Mouse (Mus musculus): ENCODE results near the gene Orc5.
A peak's percentile ranks its signal among the peaks of the same experiment; 100 is the strongest.

Orc5 gene

DNA sequence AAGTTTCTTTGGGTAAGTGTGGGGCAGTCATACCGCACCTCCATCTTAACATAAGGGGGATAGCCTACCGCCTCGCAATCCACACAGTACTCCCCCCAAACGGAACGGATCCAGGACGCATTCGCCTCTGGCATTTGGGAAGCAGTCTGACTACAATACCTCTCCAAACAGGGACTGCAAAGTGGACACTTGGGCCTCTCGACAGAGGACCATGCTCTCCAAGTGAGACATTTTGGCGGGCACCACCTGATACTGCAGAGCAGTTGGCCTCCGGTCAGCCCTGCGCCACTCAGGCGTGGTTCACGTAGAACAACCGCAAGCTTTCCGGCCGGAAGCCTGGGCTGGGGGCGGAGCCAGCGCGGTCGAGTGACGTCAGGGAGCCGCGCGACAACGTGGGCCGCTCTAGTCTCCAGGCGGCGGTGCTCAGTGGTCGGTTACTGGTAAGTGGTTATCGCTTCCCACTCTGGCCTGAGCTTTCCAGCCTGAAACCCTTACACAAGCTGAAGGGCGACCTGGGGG is at the start of gene Orc5:
Orc5 (minus strand) TSS at position 397 of the 519 bp plus-strand sequence.
- peak; percentile 86 to 88 for DNase-seq (ENCODE audit: low spot score in 2 of 2)

DNA sequence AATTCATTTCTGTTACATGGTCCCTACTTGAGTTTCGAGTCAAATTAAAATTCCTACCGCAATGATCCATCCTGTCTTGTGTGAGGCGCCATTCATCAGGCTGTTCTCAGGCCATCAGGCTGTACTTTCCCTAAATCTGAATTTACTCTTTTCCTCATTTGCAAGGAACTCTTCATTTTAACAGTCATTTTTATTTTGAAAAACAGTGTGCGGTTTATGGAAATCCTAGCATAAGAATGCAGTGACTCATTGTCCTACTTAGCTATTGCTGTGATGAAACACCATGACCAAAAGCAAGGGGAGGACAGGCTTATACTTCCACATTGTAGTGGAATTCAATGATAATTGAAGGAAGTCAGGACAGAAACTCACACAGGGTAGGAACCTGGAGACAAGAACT is 46.8 kb upstream of the Orc5 start:
- no peak for DNase-seq (ENCODE audit: low spot score in 2 of 2)

GRCm38 (mm10) chr5:22589370-22589966 is 39.2 kb upstream of the Orc5 start:
- DNase-seq (ENCODE audit: low spot score in 2 of 2) = no peak

- DNase-seq (ENCODE audit: low spot score in 2 of 2) = no peak
These were observed 37.3 kb upstream of the Orc5 start for GRCm38 (mm10) chr5:22587492-22587891.

DNA sequence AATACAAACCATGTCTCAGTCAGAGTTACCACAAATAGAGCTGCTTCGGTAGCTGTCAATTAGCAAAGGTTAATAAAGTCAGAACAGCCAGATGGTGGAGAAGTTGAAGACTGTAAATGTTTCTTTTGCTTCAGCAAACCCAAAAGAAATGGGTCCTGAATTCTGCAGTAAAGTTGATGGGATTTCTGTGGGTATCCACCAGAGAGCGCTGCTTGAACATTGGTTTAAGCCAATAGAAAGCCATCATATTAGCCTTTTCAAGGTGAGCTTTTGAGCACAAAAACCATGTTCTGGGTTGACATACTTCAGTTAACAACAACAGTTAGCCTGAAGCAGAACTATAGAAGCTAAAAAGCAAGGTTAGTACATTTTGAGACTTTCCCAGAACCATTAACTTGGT is 34.3 kb upstream of the Orc5 start:
- DNase-seq (ENCODE audit: low spot score in 2 of 2) = no peak

GRCm38 (mm10) chr5:22578011-22578410 is 27.8 kb upstream of the Orc5 start:
- no peak for DNase-seq (ENCODE audit: low spot score in 2 of 2)

GRCm38 (mm10) chr5:22574751-22575150 is 24.5 kb upstream of the Orc5 start:
- DNase-seq (ENCODE audit: low spot score in 2 of 2) = no peak

GRCm38 (mm10) chr5:22574161-22574560 is 23.9 kb upstream of the Orc5 start:
- no peak for DNase-seq (ENCODE audit: low spot score in 2 of 2)

GRCm38 (mm10) chr5:22573696-22574095 is 23.5 kb upstream of the Orc5 start:
- DNase-seq (ENCODE audit: low spot score in 2 of 2) = no peak

DNA sequence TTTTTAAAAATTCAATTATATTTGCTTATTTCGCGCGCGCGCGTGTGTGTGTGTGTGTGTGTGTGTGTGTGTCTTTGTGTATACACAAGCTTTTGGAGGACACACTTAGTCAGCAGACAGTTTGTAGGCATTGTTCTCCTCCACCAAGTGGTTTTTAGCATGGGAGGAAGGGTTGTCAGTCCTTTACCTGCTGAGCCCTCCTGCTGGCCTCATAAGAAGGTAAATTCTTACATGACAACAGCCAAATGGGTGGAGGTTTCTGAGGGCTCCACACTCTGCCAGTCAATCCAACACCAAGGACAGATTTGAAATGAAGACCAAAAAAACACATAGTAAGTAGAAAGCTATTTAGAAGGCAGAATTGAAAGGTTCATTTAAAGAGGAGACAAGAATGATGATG is 22.7 kb upstream of the Orc5 start:
- no peak for DNase-seq (ENCODE audit: low spot score in 2 of 2)

GRCm38 (mm10) chr5:22572456-22572855 is 22.2 kb upstream of the Orc5 start:
- no peak for DNase-seq (ENCODE audit: low spot score in 2 of 2)

DNA sequence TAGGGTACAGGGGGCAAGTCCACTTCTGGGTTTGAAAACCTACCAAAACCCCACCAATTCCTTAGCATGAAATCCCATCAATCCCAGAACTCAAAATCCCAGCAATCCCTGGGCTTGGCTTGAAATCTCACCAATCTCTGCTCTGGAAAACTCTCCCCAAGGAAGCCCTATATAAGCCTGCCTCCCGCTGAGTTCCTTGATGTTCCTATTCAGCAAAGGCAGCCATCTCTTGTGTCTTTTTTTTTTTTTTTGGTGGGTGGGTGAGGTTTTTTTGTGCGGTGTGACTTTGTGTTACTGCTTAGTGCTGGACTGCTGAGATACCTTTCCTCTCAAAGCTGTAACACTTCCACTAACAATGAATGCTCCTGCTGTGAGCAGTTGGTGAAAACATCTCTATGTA is 15.5 kb upstream of the Orc5 start:
- DNase-seq (ENCODE audit: low spot score in 2 of 2) = no peak

DNA sequence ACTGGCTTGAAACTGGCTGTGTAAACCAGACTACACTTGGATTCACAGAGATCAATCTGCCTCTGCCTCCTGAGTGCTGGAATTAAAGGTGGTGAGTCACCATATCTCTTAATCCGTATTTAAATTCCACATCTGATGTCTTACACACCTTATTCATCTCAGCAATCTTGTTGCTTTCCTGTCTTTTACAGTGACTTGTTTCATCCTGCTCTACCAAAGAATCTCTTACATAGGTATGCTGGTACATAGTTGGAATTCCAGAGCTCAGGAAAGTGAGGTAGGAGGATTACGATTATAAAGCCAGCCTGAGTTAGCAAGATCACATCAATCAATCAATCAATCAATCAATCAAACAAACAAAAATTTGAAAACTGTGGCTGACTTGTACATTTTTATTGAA is 9.6 kb upstream of the Orc5 start:
- DNase-seq (ENCODE audit: low spot score in 2 of 2) = no peak

DNA sequence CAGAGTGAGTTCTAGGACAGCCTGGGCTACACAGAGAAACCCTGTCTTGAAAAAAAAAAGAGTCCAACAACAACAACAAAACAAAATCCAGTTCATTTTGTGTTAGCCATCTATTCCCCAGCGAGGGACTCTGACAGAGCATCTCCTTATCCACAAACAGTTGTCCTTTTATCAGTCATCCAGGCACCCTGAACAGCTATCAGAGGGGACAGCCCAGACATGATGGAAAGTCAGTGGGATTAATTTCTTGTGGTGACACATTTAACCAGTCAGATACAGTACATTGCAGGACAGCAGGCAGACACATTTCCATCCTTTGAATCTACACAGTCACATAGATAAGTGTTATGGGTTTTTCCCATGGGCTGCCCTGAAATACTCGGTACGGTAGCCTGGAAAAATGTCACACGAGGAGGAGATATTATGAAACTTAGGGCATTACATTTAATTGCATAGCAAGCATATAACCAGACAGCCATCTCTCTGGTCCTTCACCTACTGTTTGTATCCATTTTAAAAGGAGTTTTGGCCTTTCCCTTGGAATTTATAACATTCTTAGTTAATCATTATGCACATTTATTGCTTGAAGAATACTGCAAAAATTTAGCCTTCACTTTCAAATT is 7.4 kb upstream of the Orc5 start:
- no peak for DNase-seq (ENCODE audit: low spot score in 2 of 2)

- DNase-seq (ENCODE audit: low spot score in 2 of 2) = no peak
These were observed 6.5 kb upstream of the Orc5 start for GRCm38 (mm10) chr5:22556713-22557112.

DNA sequence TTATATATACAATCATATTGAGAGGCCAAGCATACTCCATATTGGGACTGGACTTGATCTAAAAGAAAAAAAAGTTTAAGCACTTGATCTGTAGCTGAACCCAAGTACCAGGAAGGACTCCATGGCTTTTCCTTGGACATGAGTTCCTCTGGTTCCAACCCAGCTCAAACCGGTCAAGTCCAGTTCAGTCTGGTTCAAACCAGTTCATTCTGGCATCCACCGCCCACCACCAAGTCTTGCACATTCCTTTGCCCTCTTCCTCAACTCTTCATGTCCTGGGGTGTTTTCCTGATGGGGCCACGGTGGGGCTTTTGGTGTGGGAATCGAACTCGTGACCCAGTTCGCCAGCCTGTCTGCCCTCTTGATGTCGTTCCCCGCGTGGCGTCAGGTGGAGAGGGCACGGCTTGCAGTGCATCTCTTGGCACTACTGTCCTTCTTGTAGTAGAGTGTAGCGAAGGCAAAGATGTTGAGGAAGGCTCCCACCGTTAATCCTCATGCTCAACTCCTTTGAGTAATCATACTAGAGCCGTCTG is 2.1 kb upstream of the Orc5 start:
- no peak for DNase-seq (ENCODE audit: low spot score in 2 of 2)

- DNase-seq (ENCODE audit: low spot score in 2 of 2) = no peak
These were observed 730 bp downstream of the Orc5 start for GRCm38 (mm10) chr5:22549366-22550032.

GRCm38 (mm10) chr5:22548556-22549161 is 1.6 kb downstream of the Orc5 start:
- no peak for DNase-seq (ENCODE audit: low spot score in 2 of 2)

GRCm38 (mm10) chr5:22546536-22546935 is 3.7 kb downstream of the Orc5 start:
- DNase-seq (ENCODE audit: low spot score in 2 of 2) = no peak

GRCm38 (mm10) chr5:22545305-22545704 is 4.9 kb downstream of the Orc5 start:
- DNase-seq (ENCODE audit: low spot score in 2 of 2) = no peak

GRCm38 (mm10) chr5:22542676-22543075 is 7.6 kb downstream of the Orc5 start:
- DNase-seq (ENCODE audit: low spot score in 2 of 2) = no peak

GRCm38 (mm10) chr5:22538996-22539600 is 11.1 kb downstream of the Orc5 start:
- DNase-seq (ENCODE audit: low spot score in 2 of 2) = no peak
